In genomic region chr4:134800098-134800497, GRCm38 (mm10) we compare ENCODE assay signal across 12 mouse cellular contexts. TPM values are rescaled to one million over a fixed set of nuclear protein-coding genes. Genes with fewer than 3 reads are reported as not detected.
DNase-seq lines count a peak whose midpoint lies in the region; TF ChIP-seq lines count a peak whose summit lies in the region.
"Had no signal": no experiment of that assay in that cellular context is flagged by ENCODE, and none has a peak within 500 bp of the region (broad histone marks: within the 10 kb centered on the region; RNA-seq: fewer than 3 reads in every experiment).

No protein-coding gene starts in this region.

- TF ChIP-seq POLR2A in brain, embryonic 14.5 days (IDR thresholded peaks at IDR 0.05; ENCODE audit: borderline replicate concordance, extremely low read depth, insufficient read depth, insufficient read length, poor library complexity, severe bottlenecking), result no peak

- H3K27ac ChIP-seq in heart, embryonic 10.5 days, result no peak overlapping the region
- H3K27ac ChIP-seq: gastrocnemius, adult 2 months had no signal

- peak; percentile 25 to 34 for DNase-seq in layer of hippocampus, adult 8-10 months (ENCODE audit: low spot score in 2 of 2)
- DNase-seq in layer of hippocampus, postnatal 10 days (ENCODE audit: low spot score in 2 of 2), result no peak
- peak; percentile 77 for DNase-seq in brain, adult 2 months (ENCODE audit: low read depth, low spot score)
- DNase-seq in brain, embryonic 14.5 days (ENCODE audit: low read depth), result peak; percentile 43
- DNase-seq in left cerebral cortex, postnatal 14 days (ENCODE audit: low spot score in 2 of 2), result peak; percentile 43 to 77
- DNase-seq in heart, embryonic 10.5 days (ENCODE audit: low spot score), result no peak
- no peak for DNase-seq in heart, postnatal 14 days
- DNase-seq: cerebellum, postnatal 14 days; gastrocnemius, adult 2 months; heart, postnatal 4 days; kidney, adult 11 months had no signal

- intact Hi-C loops in left cerebral cortex, postnatal 14 days (cut with DNase I), result no loop called here
- intact Hi-C loops in heart, postnatal 14 days (cut with DNase I), result no loop called here

- peaks cover 40% of the 10 kb centered on the region for H3K36me3 ChIP-seq in heart, embryonic 10.5 days

- WGBS in heart, embryonic 10.5 days, result 65% methylated on average over 8 of the region's 8 CpGs

- H3K9me3 ChIP-seq in heart, embryonic 10.5 days, result no peaks in the 10 kb centered on the region

- H3K27me3 ChIP-seq in heart, embryonic 10.5 days (ENCODE audit: insufficient read depth, poor library complexity, severe bottlenecking), result no peaks in the 10 kb centered on the region
- H3K27me3 ChIP-seq: Patski had no signal

- H3K4me3 ChIP-seq in heart, embryonic 10.5 days, result no peak overlapping the region
- H3K4me3 ChIP-seq: gastrocnemius, adult 2 months had no signal

- H3K4me1 ChIP-seq in heart, embryonic 10.5 days, result peaks cover 37% of the 10 kb centered on the region

- TF ChIP-seq CTCF in brain, embryonic 14.5 days (IDR thresholded peaks at IDR 0.05; ENCODE audit: borderline replicate concordance, extremely low read depth, insufficient read depth, insufficient read length), result no peak

RNA-seq across cellular contexts. Expression of gene Ldlrap1, which starts 32.3 kb away (rescaled TPM):
- 1 to 10 TPM; 1.9 to 4.8 (median 3.0) TPM for total RNA-seq in layer of hippocampus, adult 8-10 months (2022)
- total RNA-seq in layer of hippocampus, postnatal 10 days (2021), result 1 to 10 TPM; 2.7 to 3.2 TPM
- polyA plus RNA-seq in brain, embryonic 14.5 days (2012; rRNA removed), result 1.7 and 2.7 TPM in 2 replicates
- total RNA-seq in left cerebral cortex, postnatal 14 days (2021), result 1 to 10 TPM; 3.5 to 4.7 TPM
- polyA plus RNA-seq in heart, embryonic 10.5 days (2016; fragmentation: Nextera tagmentation; extraction: Ambion mirVana), result 17.6 and 17.8 TPM in 2 replicates
- 10 to 100 TPM; 18.3 to 18.6 TPM for total RNA-seq in heart, postnatal 14 days (2021)

RNA-seq across cellular contexts. Expression of gene Maco1, which starts 53.0 kb away (rescaled TPM):
- 10 to 100 TPM; 44.4 to 47.8 (median 46.7) TPM for total RNA-seq in layer of hippocampus, adult 8-10 months (2022)
- 10 to 100 TPM; 48.2 to 52.1 TPM for total RNA-seq in layer of hippocampus, postnatal 10 days (2021)
- 59.2 and 79.2 TPM in 2 replicates for polyA plus RNA-seq in brain, embryonic 14.5 days (2012; rRNA removed)
- 10 to 100 TPM; 49.2 to 53.0 TPM for total RNA-seq in left cerebral cortex, postnatal 14 days (2021)
- polyA plus RNA-seq in heart, embryonic 10.5 days (2016; fragmentation: Nextera tagmentation; extraction: Ambion mirVana), result 21.7 and 31.4 TPM in 2 replicates
- total RNA-seq in heart, postnatal 14 days (2021), result 10 to 100 TPM; 22.1 to 25.5 TPM

Comparison
In these comparisons a context has a peak if more than half of its experiments do, and no peak if none do; other contexts are left out.
1. DNase-seq: peak in layer of hippocampus, adult 8-10 months (2 of 2), brain, adult 2 months (single experiment), brain, embryonic 14.5 days (single experiment) and left cerebral cortex, postnatal 14 days (2 of 2); none in layer of hippocampus, postnatal 10 days (0 of 2), heart, embryonic 10.5 days (single experiment) and heart, postnatal 14 days (0 of 2).